Mouse (Mus musculus) neural tube, embryonic 11.5 days (tissue): Measurements from ENCODE around the gene Rint1. TPM values are rescaled to one million over a fixed set of nuclear protein-coding genes. Genes with fewer than 3 reads are reported as not detected.
A peak's percentile ranks its signal among the peaks of the same experiment; 100 is the strongest.

Source experiments
- ATAC-seq: fragments of 200-750 bp; cut with Nextera tagmentation; 2 replicates; pipeline ENCODE4 v1.8.0; 2017; ENCODE audit warnings: moderate number of reproducible peaks, mild to moderate bottlenecking, moderate TSS enrichment, moderate library complexity; ENCODE audit not compliant: insufficient read depth, low FRiP score, low TSS enrichment
- DNase-seq: peaks from one replicate; pipeline ENCODE4 v3.0.0-alpha.2; 2015; ENCODE audit warnings: low spot score
- H3K27ac ChIP-seq: fragments of 300-500 bp; sonication (generic); 2 replicates; pipeline ENCODE4 v1.5.1; 2014; ENCODE audit warnings: low read depth, mild to moderate bottlenecking, low read length
- H3K27me3 ChIP-seq: fragments of 300-500 bp; sonication (generic); 2 replicates; pipeline ENCODE4 v1.6.1; 2014; ENCODE audit warnings: mild to moderate bottlenecking, low read length, mixed read lengths; ENCODE audit not compliant: control insufficient read depth, insufficient read depth
- H3K36me3 ChIP-seq: fragments of 300-500 bp; sonication (generic); 2 replicates; pipeline ENCODE4 v1.6.1; 2014; ENCODE audit warnings: mild to moderate bottlenecking, low read length, moderate library complexity, mixed read lengths; ENCODE audit not compliant: control insufficient read depth, insufficient read depth
- H3K4me1 ChIP-seq: fragments of 300-500 bp; sonication (generic); 2 replicates; pipeline ENCODE4 v1.6.1; 2014; ENCODE audit warnings: low read length, mixed read lengths; ENCODE audit not compliant: control insufficient read depth, insufficient read depth
- H3K4me2 ChIP-seq: fragments of 300-500 bp; sonication (generic); 2 replicates; pipeline ENCODE4 v1.6.1; 2014; ENCODE audit warnings: low read depth, mild to moderate bottlenecking, moderate library complexity
- H3K4me3 ChIP-seq: fragments of 300-500 bp; sonication (generic); 2 replicates; pipeline ENCODE4 v1.5.1; 2014; ENCODE audit warnings: low read depth, low read length
- H3K9ac ChIP-seq: fragments of 300-500 bp; sonication (generic); 2 replicates; pipeline ENCODE4 v1.6.1; 2014; ENCODE audit warnings: mild to moderate bottlenecking, low read length
- H3K9me3 ChIP-seq: fragments of 300-500 bp; sonication (generic); 2 replicates; pipeline ENCODE4 v1.6.1; 2016; ENCODE audit warnings: low read length; ENCODE audit not compliant: control insufficient read depth
- WGBS: fragments of 180-500 bp; shearing (Covaris S2); extraction: QIAGEN DNeasy Blood & Tissue Kit; methylation state at CpG from one replicate; pipeline ENCODE4 v1.1.7; 2014; 5-methylcytosine and 5-hydroxymethylcytosine counted together
- polyA plus RNA-seq: library from polyadenylated mRNA; unstranded; fragments of >200 nt; fragmentation: Nextera tagmentation; extraction: Ambion mirVana; gene quantifications from 2 replicates; pipeline ENCODE4 v1.2.1, GENCODE M21; 2014

The Rint1 gene
- polyA plus RNA-seq, 1 experiment from 2014 or later, result 27.1 TPM

- no peak overlapping the region for H3K9ac ChIP-seq
- no peaks in the 10 kb centered on the region for H3K4me1 ChIP-seq
- ATAC-seq, result no peak
- no peak overlapping the region for H3K4me3 ChIP-seq
- H3K9me3 ChIP-seq, result no peaks in the 10 kb centered on the region
- no peak overlapping the region for H3K27ac ChIP-seq
- no peak for DNase-seq
- H3K4me2 ChIP-seq, result no peak overlapping the region
- H3K36me3 ChIP-seq, result peaks cover 22% of the 10 kb centered on the region
- H3K27me3 ChIP-seq, result no peaks in the 10 kb centered on the region
These were observed 69.7 kb downstream of the Rint1 start for GRCm38 (mm10) chr5:23857189-23857588.

DNA sequence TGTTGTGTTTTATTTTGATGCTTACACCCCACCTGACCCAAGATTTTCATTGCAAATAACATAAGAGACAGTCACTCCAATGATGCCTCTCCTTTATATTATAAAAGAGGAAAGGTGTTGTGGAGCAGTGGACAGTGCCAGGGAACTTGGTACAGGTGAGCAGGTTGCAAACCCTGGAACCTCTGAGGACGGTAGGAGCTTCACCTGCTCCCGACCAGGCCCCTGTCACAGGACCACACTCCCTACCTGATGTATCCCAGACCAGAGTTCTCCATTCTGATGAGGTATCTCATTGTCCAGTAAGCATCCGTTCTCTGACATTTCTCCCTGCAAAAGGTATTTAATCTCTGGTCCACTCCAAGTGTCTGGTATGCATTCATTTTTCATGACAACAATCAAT lies 70.5 kb downstream of the Rint1 start:
- ATAC-seq (no peak), DNase-seq (no peak)
- no peak overlapping the region for H3K4me2 ChIP-seq
- H3K4me1 ChIP-seq, result no peaks in the 10 kb centered on the region
- H3K27me3 ChIP-seq, result no peaks in the 10 kb centered on the region
- 95% methylated on average over 3 of the region's 3 CpGs for WGBS
- no peaks in the 10 kb centered on the region for H3K9me3 ChIP-seq
- H3K9ac ChIP-seq, result no peak overlapping the region
- peaks cover 20% of the 10 kb centered on the region for H3K36me3 ChIP-seq
- H3K27ac ChIP-seq, result no peak overlapping the region
- H3K4me3 ChIP-seq, result no peak overlapping the region

- Histone ChIP-seq H3K4me3 (no peak overlapping the region), H3K9ac (no peak overlapping the region), H3K4me2 (no peak overlapping the region), H3K4me1 (no peaks in the 10 kb centered on the region), H3K27ac (no peak overlapping the region), H3K9me3 (no peaks in the 10 kb centered on the region), H3K36me3 (peaks cover 18% of the 10 kb centered on the region), H3K27me3 (no peaks in the 10 kb centered on the region)
- DNase-seq (peak; percentile 25), ATAC-seq (no peak)
- WGBS, result 84% methylated on average over 7 of the region's 7 CpGs
These were observed 71.1 kb downstream of the Rint1 start for GRCm38 (mm10) chr5:23858643-23859042.

- Histone ChIP-seq H3K27me3 (no peaks in the 10 kb centered on the region), H3K27ac (no peak overlapping the region), H3K4me3 (no peak overlapping the region), H3K4me1 (no peaks in the 10 kb centered on the region), H3K9me3 (no peaks in the 10 kb centered on the region), H3K4me2 (no peak overlapping the region), H3K9ac (no peak overlapping the region), H3K36me3 (peaks cover 15% of the 10 kb centered on the region)
- DNase-seq (no peak), ATAC-seq (no peak)
- 93% methylated on average over 1 of the region's 1 CpGs for WGBS
These were observed 71.7 kb downstream of the Rint1 start for GRCm38 (mm10) chr5:23859087-23859718.

DNA sequence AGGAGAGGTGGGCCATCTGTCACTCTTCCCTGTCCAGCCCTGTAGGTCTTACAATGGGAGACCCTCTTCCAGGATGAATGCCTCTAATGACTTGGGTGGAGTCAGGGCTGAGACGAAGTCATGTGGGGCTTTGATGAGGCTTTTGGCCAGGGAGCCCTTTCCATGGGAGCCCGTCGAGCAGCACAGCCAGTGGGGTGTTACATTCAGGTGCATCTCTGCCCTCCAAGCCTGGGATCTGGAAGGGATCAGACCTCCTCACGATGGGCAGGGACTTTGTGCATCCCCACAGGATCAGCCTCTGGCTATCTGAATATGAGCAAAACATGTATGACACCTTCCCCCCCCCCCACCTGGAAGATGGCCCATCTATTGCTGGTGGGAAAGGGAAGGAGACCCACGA lies 72.4 kb downstream of the Rint1 start:
- H3K4me3 ChIP-seq, result no peak overlapping the region
- no peak overlapping the region for H3K27ac ChIP-seq
- H3K9me3 ChIP-seq, result no peaks in the 10 kb centered on the region
- H3K9ac ChIP-seq, result no peak overlapping the region
- H3K27me3 ChIP-seq, result no peaks in the 10 kb centered on the region
- no peak overlapping the region for H3K4me2 ChIP-seq
- 59% methylated on average over 5 of the region's 5 CpGs for whole genome bisulfite sequencing
- ATAC-seq, result no peak
- peaks cover 11% of the 10 kb centered on the region for H3K36me3 ChIP-seq
- DNase-seq, result no peak
- no peaks in the 10 kb centered on the region for H3K4me1 ChIP-seq

DNA sequence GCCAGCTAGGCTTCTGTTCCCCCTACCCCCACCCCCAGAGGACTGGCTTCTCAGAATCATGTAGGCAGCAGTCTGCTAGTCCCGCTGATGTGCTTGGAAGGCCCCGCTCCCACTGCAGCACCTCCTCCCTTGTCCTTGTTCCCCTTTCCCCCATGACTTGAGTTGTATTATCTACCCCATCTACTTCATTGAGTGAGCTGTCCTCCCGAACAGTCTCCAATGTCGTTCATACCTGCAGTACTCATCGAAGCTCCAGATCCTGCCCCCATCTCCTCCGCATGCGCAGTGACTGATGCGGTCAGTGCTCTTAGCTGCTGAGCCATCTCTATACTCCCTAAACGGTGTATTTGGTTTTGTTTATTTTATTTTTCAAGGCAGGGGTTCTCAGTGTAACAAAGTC lies 74.2 kb downstream of the Rint1 start:
- Histone ChIP-seq H3K4me1 (no peaks in the 10 kb centered on the region), H3K4me3 (no peak overlapping the region), H3K4me2 (no peak overlapping the region), H3K27ac (no peak overlapping the region), H3K36me3 (peaks cover 5% of the 10 kb centered on the region; the same call in 1 of the 2 replicates), H3K9me3 (no peaks in the 10 kb centered on the region), H3K27me3 (no peaks in the 10 kb centered on the region), H3K9ac (no peak overlapping the region)
- 94% methylated on average over 9 of the region's 9 CpGs for WGBS
- DNase-seq (no peak), ATAC-seq (no peak)

DNA sequence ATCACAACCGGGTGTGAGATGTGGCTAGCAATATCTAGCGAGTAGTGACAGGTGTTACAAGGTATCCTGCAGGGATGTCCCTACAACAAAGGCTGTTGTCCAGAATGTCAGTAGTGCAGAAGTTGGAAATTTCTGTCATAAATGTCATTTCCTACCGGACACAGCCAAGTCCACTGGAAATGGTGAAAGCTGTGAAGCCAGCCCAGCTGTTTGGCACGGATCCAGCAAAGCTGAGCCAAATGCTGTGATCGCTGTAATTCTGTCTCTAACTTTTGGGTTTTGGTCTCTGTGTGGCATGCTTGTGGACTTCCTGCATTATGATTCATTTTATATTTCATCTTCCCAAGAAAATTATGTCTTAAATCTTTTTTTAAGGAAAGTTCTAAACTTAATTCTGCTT lies 74.8 kb downstream of the Rint1 start:
- Histone ChIP-seq H3K36me3 (peaks cover 3% of the 10 kb centered on the region; the same call in 1 of the 2 replicates), H3K4me1 (no peaks in the 10 kb centered on the region), H3K4me3 (no peak overlapping the region), H3K9me3 (no peaks in the 10 kb centered on the region), H3K4me2 (no peak overlapping the region), H3K27ac (no peak overlapping the region), H3K9ac (no peak overlapping the region), H3K27me3 (no peaks in the 10 kb centered on the region)
- DNase-seq, result no peak
- no peak for ATAC-seq
- 86% methylated on average over 5 of the region's 5 CpGs for WGBS

GRCm38 (mm10) chr5:23863166-23864053 lies 75.9 kb downstream of the Rint1 start:
- H3K36me3 ChIP-seq, result peaks cover 3% of the 10 kb centered on the region; the same call in 1 of the 2 replicates
- H3K9ac ChIP-seq, result no peak overlapping the region
- no peak overlapping the region for H3K4me3 ChIP-seq
- ATAC-seq, result no peak
- H3K4me1 ChIP-seq, result no peaks in the 10 kb centered on the region
- H3K27ac ChIP-seq, result no peak overlapping the region
- no peaks in the 10 kb centered on the region for H3K27me3 ChIP-seq
- 86% methylated on average over 7 of the region's 7 CpGs for WGBS
- H3K9me3 ChIP-seq, result no peaks in the 10 kb centered on the region
- no peak overlapping the region for H3K4me2 ChIP-seq
- DNase-seq, result no peak
